Mouse (Mus musculus): ENCODE results near the gene Syt3. TPM values are rescaled to one million over a fixed set of nuclear protein-coding genes. Genes with fewer than 3 reads are reported as not detected.
A peak's percentile ranks its signal among the peaks of the same experiment; 100 is the strongest.

Gene Syt3
- polyA plus RNA-seq, 2 experiments: 3.3 to 4.6 TPM

DNA sequence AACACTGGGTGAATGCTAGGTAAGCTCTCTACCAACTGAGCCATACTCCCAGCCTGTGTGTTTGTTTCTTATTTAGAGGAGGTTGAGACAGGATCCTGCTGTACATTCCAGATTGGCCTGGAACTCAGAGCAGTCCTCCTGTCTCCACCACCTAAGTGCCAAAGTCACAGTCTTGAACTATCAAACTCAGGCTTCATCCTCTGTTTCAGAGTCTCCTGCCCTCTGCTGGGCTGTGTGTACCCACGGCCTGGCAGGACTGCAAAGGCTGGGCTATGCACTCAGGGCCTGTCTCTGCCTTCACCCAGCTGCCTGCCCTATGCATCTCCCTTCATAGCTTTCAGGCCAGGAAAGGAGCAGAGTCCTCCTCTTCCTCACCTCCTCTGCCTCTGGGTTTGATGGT, 52.4 kb downstream of the Syt3 start:
- DNase-seq (ENCODE audit: low spot score): no peak
- no peaks in the 10 kb centered on the region for H3K4me1 ChIP-seq (ENCODE audit: control insufficient read depth, insufficient read depth, low read length)
- no peak for TF ChIP-seq POLR2A (IDR thresholded peaks at IDR 0.05; ENCODE audit: borderline replicate concordance, extremely low read depth, insufficient read depth, insufficient read length)
- no peak overlapping the region for H3K4me3 ChIP-seq (replicated peaks; ENCODE audit: low read length)
- H3K27me3 ChIP-seq (ENCODE audit: control insufficient read depth, insufficient read depth, low read length): peaks cover 15% of the 10 kb centered on the region
- no peaks in the 10 kb centered on the region for H3K9me3 ChIP-seq (ENCODE audit: control insufficient read depth, low read length)
- H3K27ac ChIP-seq (replicated peaks; ENCODE audit: low read depth, low read length): no peak overlapping the region
- 9% methylated on average over 1 of the region's 1 CpGs for WGBS
- H3K9ac ChIP-seq (ENCODE audit: low read depth, low read length, severe bottlenecking): no peak overlapping the region
- no peak for ATAC-seq (ENCODE audit: low FRiP score, low read depth)
- H3K4me2 ChIP-seq (replicated peaks; ENCODE audit: low read depth, low read length, severe bottlenecking): no peak overlapping the region
- H3K36me3 ChIP-seq (ENCODE audit: control insufficient read depth, insufficient read depth, low read length): no peaks in the 10 kb centered on the region

DNA sequence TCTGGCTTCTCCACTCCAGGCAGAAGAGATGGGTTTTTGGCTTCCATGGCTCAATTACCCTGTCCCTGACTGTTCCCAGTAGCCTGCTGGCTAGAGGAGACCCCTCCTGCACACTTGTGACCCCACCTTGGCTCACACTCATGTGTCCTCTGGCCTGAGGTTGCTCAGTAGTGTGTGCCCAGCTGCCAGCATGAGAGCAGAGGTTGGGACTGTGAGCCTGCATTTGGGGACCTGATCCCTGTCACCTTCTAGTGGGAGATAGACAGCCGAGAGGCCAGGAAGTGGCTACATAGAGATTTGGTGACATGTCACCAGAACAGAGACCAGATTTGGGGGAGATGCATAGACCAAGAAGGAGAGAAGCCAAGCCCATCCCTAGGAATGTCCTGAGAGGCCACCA, 53.3 kb downstream of the Syt3 start:
- H3K9ac ChIP-seq (ENCODE audit: low read depth, low read length, severe bottlenecking): no peak overlapping the region
- ATAC-seq (ENCODE audit: low FRiP score, low read depth) (no peak), DNase-seq (ENCODE audit: low spot score) (no peak)
- peaks cover 4% of the 10 kb centered on the region; the same call in 1 of the 2 replicates for H3K4me1 ChIP-seq (ENCODE audit: control insufficient read depth, insufficient read depth, low read length)
- 75% methylated on average over 1 of the region's 1 CpGs for WGBS
- H3K27me3 ChIP-seq (ENCODE audit: control insufficient read depth, insufficient read depth, low read length): peaks cover 20% of the 10 kb centered on the region
- no peak overlapping the region for H3K27ac ChIP-seq (replicated peaks; ENCODE audit: low read depth, low read length)
- H3K36me3 ChIP-seq (ENCODE audit: control insufficient read depth, insufficient read depth, low read length): no peaks in the 10 kb centered on the region
- TF ChIP-seq POLR2A (IDR thresholded peaks at IDR 0.05; ENCODE audit: borderline replicate concordance, extremely low read depth, insufficient read depth, insufficient read length): no peak
- no peak overlapping the region for H3K4me2 ChIP-seq (replicated peaks; ENCODE audit: low read depth, low read length, severe bottlenecking)
- H3K4me3 ChIP-seq (replicated peaks; ENCODE audit: low read length): no peak overlapping the region
- no peaks in the 10 kb centered on the region for H3K9me3 ChIP-seq (ENCODE audit: control insufficient read depth, low read length)

DNA sequence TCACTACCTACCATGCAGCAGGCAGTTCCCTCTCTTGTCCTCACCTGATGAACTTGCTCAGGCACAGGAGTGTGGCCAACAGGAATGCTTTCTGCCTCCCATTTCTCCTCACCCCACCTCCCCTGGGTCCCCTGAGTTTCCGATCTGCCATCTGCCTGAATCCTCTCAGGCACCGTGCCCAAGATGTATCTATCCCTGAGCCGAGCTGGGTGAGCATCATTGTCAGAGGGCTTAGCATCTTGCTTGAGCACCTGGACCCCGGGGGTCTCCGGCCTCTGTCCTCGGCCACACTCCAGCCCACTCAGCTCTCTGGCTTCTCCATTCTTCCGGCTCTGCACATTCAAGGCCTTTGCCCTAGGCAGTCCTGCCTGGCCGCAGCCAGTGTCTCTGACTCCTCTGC, 54.0 kb downstream of the Syt3 start:
- no peak overlapping the region for H3K27ac ChIP-seq (replicated peaks; ENCODE audit: low read depth, low read length)
- DNase-seq (ENCODE audit: low spot score) (no peak), ATAC-seq (ENCODE audit: low FRiP score, low read depth) (no peak)
- no peaks in the 10 kb centered on the region for H3K36me3 ChIP-seq (ENCODE audit: control insufficient read depth, insufficient read depth, low read length)
- WGBS: 65% methylated on average over 8 of the region's 8 CpGs
- peaks cover 28% of the 10 kb centered on the region for H3K27me3 ChIP-seq (ENCODE audit: control insufficient read depth, insufficient read depth, low read length)
- H3K9me3 ChIP-seq (ENCODE audit: control insufficient read depth, low read length): no peaks in the 10 kb centered on the region
- H3K9ac ChIP-seq (ENCODE audit: low read depth, low read length, severe bottlenecking): no peak overlapping the region
- H3K4me2 ChIP-seq (replicated peaks; ENCODE audit: low read depth, low read length, severe bottlenecking): no peak overlapping the region
- H3K4me3 ChIP-seq (replicated peaks; ENCODE audit: low read length): no peak overlapping the region
- H3K4me1 ChIP-seq (ENCODE audit: control insufficient read depth, insufficient read depth, low read length): peaks cover 5% of the 10 kb centered on the region; the same call in 1 of the 2 replicates
- TF ChIP-seq POLR2A (IDR thresholded peaks at IDR 0.05; ENCODE audit: borderline replicate concordance, extremely low read depth, insufficient read depth, insufficient read length): no peak

- DNase-seq (ENCODE audit: low spot score) (no peak), ATAC-seq (ENCODE audit: low FRiP score, low read depth) (no peak)
- Histone ChIP-seq H3K9me3 (ENCODE audit: control insufficient read depth, low read length) (no peaks in the 10 kb centered on the region), H3K4me2 (replicated peaks; ENCODE audit: low read depth, low read length, severe bottlenecking) (no peak overlapping the region), H3K4me3 (replicated peaks; ENCODE audit: low read length) (no peak overlapping the region), H3K36me3 (ENCODE audit: control insufficient read depth, insufficient read depth, low read length) (no peaks in the 10 kb centered on the region), H3K9ac (ENCODE audit: low read depth, low read length, severe bottlenecking) (no peak overlapping the region), H3K4me1 (ENCODE audit: control insufficient read depth, insufficient read depth, low read length) (peaks cover 5% of the 10 kb centered on the region; the same call in 1 of the 2 replicates), H3K27me3 (ENCODE audit: control insufficient read depth, insufficient read depth, low read length) (peaks cover 45% of the 10 kb centered on the region), H3K27ac (replicated peaks; ENCODE audit: low read depth, low read length) (no peak overlapping the region)
- WGBS: 56% methylated on average over 2 of the region's 2 CpGs
- TF ChIP-seq POLR2A (IDR thresholded peaks at IDR 0.05; ENCODE audit: borderline replicate concordance, extremely low read depth, insufficient read depth, insufficient read length): no peak
Measured at GRCm38 (mm10) chr7:44439696-44440095, 55.8 kb downstream of the Syt3 start.

GRCm38 (mm10) chr7:44440479-44440878, 56.6 kb downstream of the Syt3 start:
- Histone ChIP-seq H3K27me3 (ENCODE audit: control insufficient read depth, insufficient read depth, low read length) (peaks cover 53% of the 10 kb centered on the region), H3K9me3 (ENCODE audit: control insufficient read depth, low read length) (no peaks in the 10 kb centered on the region), H3K4me2 (replicated peaks; ENCODE audit: low read depth, low read length, severe bottlenecking) (no peak overlapping the region), H3K4me1 (ENCODE audit: control insufficient read depth, insufficient read depth, low read length) (peaks cover 5% of the 10 kb centered on the region; the same call in 1 of the 2 replicates), H3K36me3 (ENCODE audit: control insufficient read depth, insufficient read depth, low read length) (no peaks in the 10 kb centered on the region), H3K27ac (replicated peaks; ENCODE audit: low read depth, low read length) (no peak overlapping the region), H3K9ac (ENCODE audit: low read depth, low read length, severe bottlenecking) (no peak overlapping the region), H3K4me3 (replicated peaks; ENCODE audit: low read length) (no peak overlapping the region)
- WGBS: 87% methylated on average over 1 of the region's 1 CpGs
- DNase-seq (ENCODE audit: low spot score) (no peak), ATAC-seq (ENCODE audit: low FRiP score, low read depth) (no peak)
- no peak for TF ChIP-seq POLR2A (IDR thresholded peaks at IDR 0.05; ENCODE audit: borderline replicate concordance, extremely low read depth, insufficient read depth, insufficient read length)

DNA sequence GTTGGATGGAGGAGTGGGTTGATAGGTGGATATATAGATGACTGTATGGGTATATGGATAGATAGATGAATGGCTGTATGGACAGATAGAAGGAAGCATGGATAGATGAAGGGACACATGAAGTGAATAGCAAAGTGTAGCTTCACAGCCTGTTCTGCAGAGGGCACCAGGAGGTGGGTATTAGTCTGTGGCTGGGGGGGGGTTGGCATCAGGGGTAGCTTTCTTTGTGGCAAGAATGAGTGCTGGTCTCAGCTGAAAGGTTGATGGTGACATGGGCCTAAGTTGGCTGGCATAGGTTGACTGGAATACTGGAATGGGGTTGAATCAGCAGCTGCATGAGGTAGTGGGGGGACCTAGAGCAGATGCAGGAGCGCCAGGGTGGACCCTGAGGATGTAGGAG, 57.3 kb downstream of the Syt3 start:
- Histone ChIP-seq H3K4me3 (replicated peaks; ENCODE audit: low read length) (peak overlapping the region; percentile 28; the same call in 1 of the 2 replicates), H3K9me3 (ENCODE audit: control insufficient read depth, low read length) (no peaks in the 10 kb centered on the region), H3K36me3 (ENCODE audit: control insufficient read depth, insufficient read depth, low read length) (no peaks in the 10 kb centered on the region), H3K27ac (replicated peaks; ENCODE audit: low read depth, low read length) (no peak overlapping the region), H3K9ac (ENCODE audit: low read depth, low read length, severe bottlenecking) (no peak overlapping the region), H3K27me3 (ENCODE audit: control insufficient read depth, insufficient read depth, low read length) (peaks cover 60% of the 10 kb centered on the region), H3K4me2 (replicated peaks; ENCODE audit: low read depth, low read length, severe bottlenecking) (no peak overlapping the region), H3K4me1 (ENCODE audit: control insufficient read depth, insufficient read depth, low read length) (peaks cover 5% of the 10 kb centered on the region; the same call in 1 of the 2 replicates)
- no peak for DNase-seq (ENCODE audit: low spot score)
- ATAC-seq (ENCODE audit: low FRiP score, low read depth): no peak
- WGBS: 0% methylated on average over 1 of the region's 1 CpGs
- no peak for TF ChIP-seq POLR2A (IDR thresholded peaks at IDR 0.05; ENCODE audit: borderline replicate concordance, extremely low read depth, insufficient read depth, insufficient read length)

Measured in limb, embryonic 14.5 days (tissue).